Mouse (Mus musculus) stomach, embryonic 16.5 days (tissue): Measurements from ENCODE around the gene Atm. TPM values are rescaled to one million over a fixed set of nuclear protein-coding genes. Genes with fewer than 3 reads are reported as not detected.

ENCODE experiments used
- ATAC-seq: fragments of 200-750 bp; cut with Nextera tagmentation; 2 replicates; pipeline ENCODE4 v1.8.0; 2017; ENCODE audit warnings: moderate number of reproducible peaks, moderate TSS enrichment; ENCODE audit not compliant: insufficient read depth, low FRiP score
- H3K27ac ChIP-seq: fragments of 300-500 bp; sonication (generic); 2 replicates; pipeline ENCODE4 v1.5.1; 2014; ENCODE audit warnings: low read length
- H3K27me3 ChIP-seq: fragments of 300-500 bp; sonication (generic); 2 replicates; pipeline ENCODE4 v1.6.1; 2014; ENCODE audit warnings: low read length, control low read depth, mixed read lengths; ENCODE audit not compliant: control insufficient read depth, insufficient read depth
- H3K36me3 ChIP-seq: fragments of 300-500 bp; sonication (generic); 2 replicates; pipeline ENCODE4 v1.6.1; 2014; ENCODE audit warnings: low read length; ENCODE audit not compliant: control insufficient read depth, insufficient read depth
- H3K4me1 ChIP-seq: fragments of 300-500 bp; sonication (generic); 2 replicates; pipeline ENCODE4 v1.6.1; 2014; ENCODE audit warnings: low read length, control low read depth, mixed read lengths; ENCODE audit not compliant: control insufficient read depth, insufficient read depth
- H3K4me2 ChIP-seq: fragments of 300-500 bp; sonication (generic); 2 replicates; pipeline ENCODE4 v1.6.1; 2014; ENCODE audit warnings: low read depth, low read length, mixed read lengths
- H3K4me3 ChIP-seq: fragments of 300-500 bp; sonication (generic); replicated peaks from 2 replicates; pipeline ENCODE4 v1.5.1; 2014; ENCODE audit warnings: mild to moderate bottlenecking, low read length
- H3K9ac ChIP-seq: fragments of 300-500 bp; sonication (generic); 2 replicates; pipeline ENCODE4 v1.6.1; 2014; ENCODE audit warnings: low read length
- H3K9me3 ChIP-seq: fragments of 300-500 bp; sonication (generic); replicated peaks from 2 replicates; pipeline ENCODE4 v1.6.1; 2016; ENCODE audit warnings: low read length, control low read depth; ENCODE audit not compliant: control insufficient read depth
- WGBS: fragments of 180-500 bp; shearing (Covaris S2); extraction: QIAGEN DNeasy Blood & Tissue Kit; methylation state at CpG from one replicate; pipeline ENCODE4 v1.1.7; 2014; 5-methylcytosine and 5-hydroxymethylcytosine counted together
- polyA plus RNA-seq: library from polyadenylated mRNA; unstranded; fragments of >200 nt; fragmentation: Nextera tagmentation; extraction: Ambion mirVana; gene quantifications from 2 replicates; pipeline ENCODE4 v1.2.1, GENCODE M21; 2015

Gene Atm
- polyA plus RNA-seq, result 10.9 and 13.1 TPM in 2 replicates

DNA sequence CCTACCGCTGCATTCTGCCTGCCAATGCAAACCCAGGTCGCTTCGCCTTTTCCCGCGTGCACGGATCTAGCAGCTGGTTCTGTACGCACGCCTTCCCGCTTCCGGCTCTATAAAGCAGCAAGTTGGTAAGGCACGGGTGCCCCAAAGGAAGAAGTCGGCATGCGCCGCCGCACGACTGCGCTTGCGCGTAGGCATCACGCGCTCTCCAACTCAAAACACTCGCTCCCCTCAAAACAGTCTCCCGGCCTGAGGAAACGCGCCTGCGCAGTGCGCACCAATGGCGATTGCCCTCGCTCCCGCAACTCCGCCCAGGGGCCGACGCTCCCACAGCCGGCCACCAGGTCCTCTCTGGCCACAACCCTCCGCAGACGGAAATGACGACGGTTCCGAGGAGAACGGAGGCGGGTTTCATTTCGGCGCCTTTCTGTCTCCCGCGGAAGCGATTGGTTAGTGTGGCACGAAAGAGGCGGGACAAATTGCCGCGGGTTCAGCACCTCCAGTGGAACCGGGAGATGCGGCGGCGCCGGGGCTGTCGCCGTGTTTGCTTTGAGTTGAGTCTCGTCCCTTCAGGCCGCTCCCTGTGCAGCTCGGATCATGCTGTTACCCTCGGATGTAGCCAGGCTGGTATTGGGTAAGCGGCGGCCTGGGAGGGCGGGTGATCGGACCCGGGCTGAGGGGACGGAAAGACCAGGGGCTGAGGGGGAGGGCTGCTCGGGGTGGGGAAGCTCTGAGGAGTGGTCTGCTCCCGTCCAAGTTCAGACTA is at the start of gene Atm, which contains the start of gene Npat:
Atm (minus strand) TSS at position 183 of the 763 bp plus-strand sequence.
Npat (plus strand) TSS at position 490 of the 763 bp plus-strand sequence.
- WGBS, result under 1% methylated on average over 69 of the region's 69 CpGs
- Histone ChIP-seq H3K36me3 (no peaks in the 10 kb centered on the region), H3K27me3 (no peaks in the 10 kb centered on the region), H3K4me2 (peak within 1 kb of the TSS; percentile 88), H3K9ac (peak within 1 kb of the TSS; percentile 91), H3K4me3 (peak within 1 kb of the TSS; percentile 91), H3K27ac (peak within 1 kb of the TSS; percentile 93), H3K4me1 (peaks cover 14% of the 10 kb centered on the region), H3K9me3 (no peaks in the 10 kb centered on the region)
- ATAC-seq, result peak; percentile 99

DNA sequence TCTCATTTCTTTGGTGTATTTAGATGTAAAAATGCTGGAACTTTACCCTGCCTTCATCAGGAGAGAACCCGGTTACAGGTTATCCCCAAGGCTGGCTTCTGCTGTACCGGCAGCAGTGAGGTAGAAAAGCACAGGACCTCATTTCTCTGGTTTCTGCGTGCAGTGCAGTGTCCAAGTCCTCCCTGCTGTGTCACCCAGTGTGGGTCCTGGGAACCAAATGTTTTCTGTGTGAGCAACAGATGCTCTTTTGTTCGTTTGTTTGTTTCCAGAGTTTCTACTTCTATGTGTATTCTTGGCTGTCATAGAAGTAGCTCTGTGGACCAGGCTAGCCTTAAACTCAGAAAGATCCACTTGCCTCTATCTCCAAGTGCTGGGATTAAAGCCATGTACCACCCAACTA is 45.3 kb upstream of the Atm start:
- no peak overlapping the region for H3K4me3 ChIP-seq
- H3K9ac ChIP-seq, result no peak overlapping the region
- no peaks in the 10 kb centered on the region for H3K4me1 ChIP-seq
- WGBS, result 90% methylated on average over 4 of the region's 4 CpGs
- H3K27me3 ChIP-seq, result no peaks in the 10 kb centered on the region
- no peaks in the 10 kb centered on the region for H3K9me3 ChIP-seq
- H3K36me3 ChIP-seq, result peaks cover 20% of the 10 kb centered on the region
- no peak overlapping the region for H3K4me2 ChIP-seq
- H3K27ac ChIP-seq, result no peak overlapping the region
- no peak for ATAC-seq

DNA sequence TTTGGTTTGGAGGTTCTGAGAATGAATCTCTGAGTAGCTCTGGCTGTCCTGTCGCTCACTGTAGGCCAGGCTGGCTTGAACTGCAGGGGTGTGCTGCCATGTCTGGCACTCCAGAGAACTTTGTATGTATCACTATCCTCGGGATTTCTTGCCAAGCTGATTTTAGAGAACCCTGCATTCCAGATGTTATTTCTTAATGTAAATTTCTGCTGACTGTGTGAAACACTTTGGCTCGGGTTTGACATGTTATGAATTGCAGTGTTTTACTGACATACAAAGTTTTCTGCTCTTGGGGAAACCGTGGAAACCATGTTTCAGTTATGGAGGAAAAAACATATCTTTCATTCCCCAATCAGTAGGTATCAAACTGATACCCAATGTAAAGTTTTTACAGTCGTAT is 39.2 kb upstream of the Atm start:
- ATAC-seq, result no peak
- H3K9ac ChIP-seq, result no peak overlapping the region
- H3K9me3 ChIP-seq, result no peaks in the 10 kb centered on the region
- H3K4me2 ChIP-seq, result no peak overlapping the region
- no peak overlapping the region for H3K27ac ChIP-seq
- H3K4me3 ChIP-seq, result no peak overlapping the region
- no peaks in the 10 kb centered on the region for H3K27me3 ChIP-seq
- H3K4me1 ChIP-seq, result no peaks in the 10 kb centered on the region
- 49% methylated on average over 5 of the region's 5 CpGs for WGBS
- H3K36me3 ChIP-seq, result no peaks in the 10 kb centered on the region

DNA sequence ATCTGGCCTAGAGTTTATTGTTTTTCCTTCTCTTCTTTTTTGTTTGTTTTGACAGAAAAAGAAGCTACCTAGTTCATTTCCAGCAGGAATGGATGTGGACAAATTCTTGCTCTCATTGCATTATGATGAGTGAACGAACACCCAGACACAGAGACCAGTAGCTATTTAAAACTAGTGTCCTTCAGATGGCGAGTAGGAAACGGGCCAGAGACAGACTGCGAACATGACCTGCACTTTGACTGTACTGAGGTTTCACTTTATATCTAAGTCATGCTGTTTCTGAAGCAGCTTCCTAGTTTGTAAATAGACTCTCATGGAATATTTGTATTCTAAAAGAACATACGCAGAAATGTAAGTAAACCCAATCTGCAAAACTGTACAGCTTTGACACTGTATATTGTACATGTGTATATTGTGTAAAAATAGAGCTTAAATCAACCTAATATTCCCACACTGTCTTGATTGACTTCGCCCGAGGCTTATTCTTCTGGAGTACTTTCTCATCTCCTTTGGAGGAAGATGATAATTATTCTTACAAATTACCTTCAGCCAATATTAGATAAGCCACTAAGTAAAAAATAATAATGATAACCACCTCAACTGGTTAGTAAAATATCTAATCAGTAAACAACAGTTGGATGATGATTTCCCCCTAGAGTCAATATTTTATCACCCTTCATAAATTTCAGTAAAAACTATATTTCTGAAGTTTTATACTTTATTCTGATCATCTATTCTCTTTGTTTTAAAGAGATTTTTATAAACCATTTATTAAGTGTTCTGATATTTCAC is 36.2 kb upstream of the Atm start:
- H3K36me3 ChIP-seq, result peaks cover 10% of the 10 kb centered on the region; the same call in 1 of the 2 replicates
- no peaks in the 10 kb centered on the region for H3K27me3 ChIP-seq
- no peaks in the 10 kb centered on the region for H3K4me1 ChIP-seq
- H3K27ac ChIP-seq, result no peak overlapping the region
- H3K9me3 ChIP-seq, result no peaks in the 10 kb centered on the region
- no peak for ATAC-seq
- H3K4me2 ChIP-seq, result no peak overlapping the region
- no peak overlapping the region for H3K4me3 ChIP-seq
- no peak overlapping the region for H3K9ac ChIP-seq
- 90% methylated on average over 7 of the region's 7 CpGs for WGBS

- 85% methylated on average over 6 of the region's 6 CpGs for WGBS
- Histone ChIP-seq H3K9me3 (no peaks in the 10 kb centered on the region), H3K4me1 (no peaks in the 10 kb centered on the region), H3K4me3 (no peak overlapping the region), H3K36me3 (peaks cover 16% of the 10 kb centered on the region; the same call in 1 of the 2 replicates), H3K27ac (no peak overlapping the region), H3K9ac (no peak overlapping the region), H3K4me2 (no peak overlapping the region), H3K27me3 (no peaks in the 10 kb centered on the region)
- no peak for ATAC-seq
These were observed 34.1 kb upstream of the Atm start for GRCm38 (mm10) chr9:53570662-53571061.

GRCm38 (mm10) chr9:53537336-53537965 is 911 bp upstream of the Atm start:
- WGBS, result under 1% methylated on average over 32 of the region's 34 CpGs
- Histone ChIP-seq H3K27me3 (no peaks in the 10 kb centered on the region), H3K9ac (peak overlapping the region; percentile 91), H3K4me3 (peak overlapping the region; percentile 91), H3K9me3 (no peaks in the 10 kb centered on the region), H3K36me3 (no peaks in the 10 kb centered on the region), H3K27ac (peak overlapping the region; percentile 93), H3K4me2 (peak overlapping the region; percentile 68), H3K4me1 (peaks cover 14% of the 10 kb centered on the region)
- no peak for ATAC-seq

DNA sequence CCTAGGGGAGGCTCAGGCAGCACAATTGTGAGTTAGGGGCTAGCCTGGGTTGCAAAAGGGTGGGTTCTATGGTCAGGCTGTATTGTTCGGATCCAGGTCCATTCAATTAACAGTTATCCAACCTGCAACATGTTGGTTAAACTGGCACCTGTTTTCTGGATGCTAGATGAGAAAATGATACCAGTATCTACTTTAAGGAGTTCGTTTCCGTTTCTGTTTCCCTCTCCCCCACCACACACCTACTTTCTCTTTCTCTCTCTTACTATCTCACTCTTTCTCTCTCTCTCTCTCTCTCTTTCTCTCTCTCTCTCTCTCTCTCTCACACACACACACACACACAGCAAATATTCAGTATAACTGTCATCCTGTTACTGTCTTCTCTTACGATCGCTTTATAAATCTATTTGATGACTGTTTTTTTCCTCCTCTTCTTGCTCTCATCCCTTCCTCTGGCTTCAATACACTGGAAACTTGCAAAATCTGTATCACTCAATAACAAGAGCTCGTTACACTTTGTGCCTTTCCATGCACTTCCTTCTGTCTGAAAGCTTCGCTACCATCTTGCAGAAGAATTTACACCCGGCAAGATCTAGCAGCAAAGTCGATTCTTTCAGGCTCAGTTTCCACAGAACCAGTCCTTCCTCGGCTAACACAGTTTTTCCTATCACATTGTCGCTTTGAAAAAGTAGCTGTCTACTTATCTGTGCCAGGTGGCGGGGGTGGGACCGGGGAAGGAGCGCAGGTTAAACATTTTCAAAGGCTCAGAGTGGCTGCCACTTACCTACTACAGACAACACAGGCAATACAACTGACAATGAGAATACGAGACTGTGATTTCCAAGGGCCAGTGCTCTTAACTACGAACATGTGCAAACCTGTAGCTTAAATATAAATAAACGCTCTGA is 872 bp downstream of the Atm start:
- ATAC-seq, result no peak
- Histone ChIP-seq H3K4me2 (peak overlapping the region; percentile 88), H3K9ac (peak overlapping the region; percentile 79), H3K27me3 (no peaks in the 10 kb centered on the region), H3K27ac (peak overlapping the region; percentile 85), H3K9me3 (no peaks in the 10 kb centered on the region), H3K4me3 (peak overlapping the region; percentile 91), H3K36me3 (no peaks in the 10 kb centered on the region), H3K4me1 (peaks cover 14% of the 10 kb centered on the region)
- WGBS, result 12% methylated on average over 17 of the region's 17 CpGs

GRCm38 (mm10) chr9:53517373-53518009 is 19.0 kb downstream of the Atm start:
- H3K27me3 ChIP-seq, result no peaks in the 10 kb centered on the region
- H3K4me3 ChIP-seq, result no peak overlapping the region
- H3K27ac ChIP-seq, result no peak overlapping the region
- no peak for ATAC-seq
- H3K36me3 ChIP-seq, result no peaks in the 10 kb centered on the region
- H3K9me3 ChIP-seq, result no peaks in the 10 kb centered on the region
- H3K4me1 ChIP-seq, result no peaks in the 10 kb centered on the region
- no peak overlapping the region for H3K9ac ChIP-seq
- 62% methylated on average over 9 of the region's 9 CpGs for WGBS
- H3K4me2 ChIP-seq, result no peak overlapping the region
